Mouse (Mus musculus) small intestine, adult 2 months (tissue): ENCODE data around the gene Fads1.

Experiments
- CTCF ChIP-seq: fragments of 200-500 bp; IDR thresholded peaks from 2 replicates; pipeline ENCODE4 v1.5.1; 2012; ENCODE audit warnings: low read depth, mild to moderate bottlenecking, control low read depth, inconsistent platforms, low read length, moderate library complexity, mixed read lengths; ENCODE audit not compliant: insufficient replicate concordance, insufficient read length; ENCODE audit errors: extremely low read depth
- POLR2A ChIP-seq: fragments of 200-500 bp; IDR thresholded peaks from 2 replicates; pipeline ENCODE4 v1.6.1; 2012; ENCODE audit warnings: low read depth, mild to moderate bottlenecking, control low read depth, inconsistent platforms, low read length, moderate library complexity

DNA sequence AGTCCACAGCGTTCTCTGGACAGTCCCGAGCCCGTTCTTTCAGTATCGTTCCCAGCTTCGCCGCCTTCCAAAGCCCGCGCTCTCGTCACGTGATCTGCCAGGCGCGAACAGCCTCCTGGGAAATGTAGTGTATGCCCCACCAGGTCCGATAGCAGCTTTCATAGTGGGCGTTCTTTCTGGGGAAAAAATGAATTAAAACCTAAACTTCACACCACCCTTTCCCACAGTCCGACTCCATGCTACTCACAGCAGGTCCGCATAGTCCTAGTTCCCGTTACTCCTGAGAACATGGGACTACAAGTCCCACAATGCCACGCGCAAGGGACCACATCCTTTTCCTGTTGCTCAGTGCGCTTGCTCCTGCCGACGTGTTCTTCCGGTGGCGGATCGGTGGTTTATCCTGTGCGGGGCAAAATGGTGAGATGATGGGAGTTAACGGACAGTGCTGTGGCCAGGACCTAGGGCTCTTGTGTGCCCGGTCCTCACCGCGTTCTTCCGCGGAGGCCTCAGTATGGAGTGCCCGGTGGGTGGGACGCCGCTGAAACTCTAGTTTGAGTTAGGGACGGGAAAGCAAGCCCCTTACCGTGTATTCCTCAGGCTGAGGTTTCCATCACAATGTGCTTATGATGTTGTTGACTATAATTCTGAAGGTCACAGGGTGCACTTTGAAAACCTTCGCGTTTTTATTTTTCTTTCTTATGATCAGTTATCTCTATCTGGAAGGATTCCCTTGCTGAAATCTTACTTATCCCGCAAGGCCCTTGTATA, 21.3 kb downstream of the Fads1 start, which contains the start of the genes Tmem258 and Fen1:
- TF ChIP-seq CTCF (no peak), POLR2A (peak; percentile 40)
